Mouse (Mus musculus) CH12.LX (cell line): Measurements from ENCODE around the gene Prss58. TPM values are rescaled to one million over a fixed set of nuclear protein-coding genes. Genes with fewer than 3 reads are reported as not detected.

Experiments used
- DNase-seq: peaks from one replicate; pipeline ENCODE4 v3.0.0-alpha.2; 2013; ENCODE audit errors: extremely low read depth
- H3K27ac ChIP-seq: 2 replicates; pipeline ENCODE4 v1.5.1; 2012; ENCODE audit warnings: low read depth, mild to moderate bottlenecking, control low read depth, moderate library complexity; ENCODE audit not compliant: insufficient read depth
- H3K27me3 ChIP-seq: replicated peaks from 2 replicates; pipeline ENCODE3; 2012; ENCODE audit warnings: inconsistent platforms
- H3K36me3 ChIP-seq, 2 experiments: replicated peaks in 1 of 2; 2 replicates each; pipeline versions ENCODE3 to v1.6.1; 2012; ENCODE audit warnings: inconsistent platforms in 1 of 2, low read length in 1 of 2, mild to moderate bottlenecking in 1 of 2, mixed read lengths in 1 of 2, moderate library complexity in 1 of 2; ENCODE audit not compliant: control insufficient read depth in 1 of 2, insufficient read depth in 1 of 2
- H3K4me1 ChIP-seq, 2 experiments: 2 replicates each; pipeline ENCODE4 v1.6.1; 2012; ENCODE audit warnings: inconsistent platforms in 1 of 2, moderate library complexity in 1 of 2; ENCODE audit not compliant: insufficient read depth in 2 of 2, control insufficient read depth in 1 of 2
- H3K4me2 ChIP-seq: 2 replicates; pipeline ENCODE4 v1.6.1; 2012; ENCODE audit warnings: low read depth, mild to moderate bottlenecking, control low read depth; ENCODE audit not compliant: poor library complexity, insufficient read depth, severe bottlenecking
- H3K4me3 ChIP-seq, 3 experiments: fragments of 150-350 bp in 1 of 3; sonication (generic) in 1 of 3; replicated peaks in 1 of 3; 2 replicates each; pipeline versions ENCODE3 to v1.5.1; 2011 to 2012; ENCODE audit warnings: low read depth in 2 of 3, low read length in 2 of 3, mild to moderate bottlenecking in 2 of 3, moderate library complexity in 2 of 3, control low read depth in 1 of 3, improper control_type of control experiment in 1 of 3, inconsistent platforms in 1 of 3, mixed read lengths in 1 of 3; ENCODE audit not compliant: poor library complexity in 1 of 3
- H3K79me2 ChIP-seq: replicated peaks from 2 replicates; pipeline ENCODE4 v1.6.1; 2012; ENCODE audit warnings: mild to moderate bottlenecking, moderate library complexity; ENCODE audit not compliant: control insufficient read depth, poor library complexity, insufficient read depth, severe bottlenecking; ENCODE audit errors: extremely low read depth
- H3K9ac ChIP-seq: 2 replicates; pipeline ENCODE4 v1.6.1; 2012; ENCODE audit warnings: low read depth, mild to moderate bottlenecking, control low read depth, moderate library complexity; ENCODE audit not compliant: insufficient read depth
- H3K9me3 ChIP-seq: replicated peaks from 2 replicates; pipeline ENCODE3; 2012; ENCODE audit warnings: low read length, inconsistent platforms, mixed read lengths
- CHD1 ChIP-seq: IDR thresholded peaks from 2 replicates; pipeline ENCODE4 v1.6.1; 2012; ENCODE audit warnings: low read depth, low read length, improper control_type of control experiment, inconsistent platforms
- CHD2 ChIP-seq: IDR thresholded peaks from 2 replicates; pipeline ENCODE4 v1.6.1; 2011; ENCODE audit warnings: low read length, improper control_type of control experiment
- CTCF ChIP-seq, 2 experiments: IDR thresholded peaks in 1 of 2; conservative IDR thresholded peaks in 1 of 2; 2 replicates each; pipeline ENCODE4 v1.5.1; 2011 to 2012; ENCODE audit warnings: low read depth in 2 of 2, low read length in 2 of 2, improper control_type of control experiment in 1 of 2, inconsistent platforms in 1 of 2, mild to moderate bottlenecking in 1 of 2, moderate library complexity in 1 of 2
- E2F4 ChIP-seq: IDR thresholded peaks from 2 replicates; pipeline ENCODE4 v1.6.1; 2011; ENCODE audit warnings: low read depth, low read length, improper control_type of control experiment; ENCODE audit not compliant: insufficient replicate concordance
- ELF1 ChIP-seq: IDR thresholded peaks from 2 replicates; pipeline ENCODE4 v1.6.1; 2014; ENCODE audit warnings: low read depth, mild to moderate bottlenecking, inconsistent platforms, low read length, improper control_type of control experiment
- EP300 ChIP-seq: IDR thresholded peaks from 2 replicates; pipeline ENCODE4 v1.6.1; 2011; ENCODE audit warnings: low read length, improper control_type of control experiment
- ETS1 ChIP-seq: conservative IDR thresholded peaks from 2 replicates; pipeline ENCODE4 v1.6.1; 2012; ENCODE audit warnings: low read depth, mild to moderate bottlenecking, inconsistent platforms, low read length, improper control_type of control experiment, moderate library complexity
- GABPA ChIP-seq: IDR thresholded peaks from 2 replicates; pipeline ENCODE4 v1.6.1; 2012; ENCODE audit warnings: low read depth, low read length, improper control_type of control experiment, inconsistent platforms; ENCODE audit not compliant: insufficient replicate concordance
- IRF4 ChIP-seq: IDR thresholded peaks from 2 replicates; pipeline ENCODE4 v1.6.1; 2014; ENCODE audit warnings: low read depth, mild to moderate bottlenecking, inconsistent platforms, low read length, improper control_type of control experiment
- JUN ChIP-seq: IDR thresholded peaks from 2 replicates; pipeline ENCODE4 v1.6.1; 2011; ENCODE audit warnings: low read depth, mild to moderate bottlenecking, low read length, improper control_type of control experiment, moderate library complexity; ENCODE audit not compliant: insufficient read depth
- JUND ChIP-seq: conservative IDR thresholded peaks from 2 replicates; pipeline ENCODE4 v1.6.1; 2011; ENCODE audit warnings: low read depth, low read length, improper control_type of control experiment
- KAT2A ChIP-seq: IDR thresholded peaks from 2 replicates; pipeline ENCODE4 v1.6.1; 2012; ENCODE audit warnings: low read length, improper control_type of control experiment, inconsistent platforms; ENCODE audit not compliant: insufficient replicate concordance
- MAZ ChIP-seq: IDR thresholded peaks from 2 replicates; pipeline ENCODE4 v1.6.1; 2012; ENCODE audit warnings: low read depth, mild to moderate bottlenecking, inconsistent platforms, low read length, improper control_type of control experiment, moderate library complexity
- MEF2A ChIP-seq: IDR thresholded peaks from 2 replicates; pipeline ENCODE4 v1.6.1; 2014; ENCODE audit warnings: low read depth, mild to moderate bottlenecking, inconsistent platforms, low read length, improper control_type of control experiment, borderline replicate concordance
- MXI1 ChIP-seq: IDR thresholded peaks from 2 replicates; pipeline ENCODE4 v1.6.1; 2011; ENCODE audit warnings: mild to moderate bottlenecking, low read depth, low read length, improper control_type of control experiment
- NELFE ChIP-seq: IDR thresholded peaks from 2 replicates; pipeline ENCODE4 v1.6.1; 2011; ENCODE audit warnings: low read depth, low read length, improper control_type of control experiment
- PAX5 ChIP-seq: IDR thresholded peaks from 2 replicates; pipeline ENCODE4 v1.6.1; 2012; ENCODE audit warnings: low read length, inconsistent platforms, mixed read lengths
- POLR2A ChIP-seq: IDR thresholded peaks from 2 replicates; pipeline ENCODE4 v1.6.1; 2011; ENCODE audit warnings: low read depth, mild to moderate bottlenecking, improper control_type of control experiment, low read length
- POLR2AphosphoS2 ChIP-seq: IDR thresholded peaks from 2 replicates; pipeline ENCODE4 v1.6.1; 2011; ENCODE audit warnings: low read depth, low read length, improper control_type of control experiment
- RCOR1 ChIP-seq: conservative IDR thresholded peaks from 2 replicates; pipeline ENCODE4 v1.6.1; 2012; ENCODE audit warnings: low read depth, mild to moderate bottlenecking, inconsistent platforms, low read length, improper control_type of control experiment
- SIN3A ChIP-seq: IDR thresholded peaks from 2 replicates; pipeline ENCODE4 v1.6.1; 2012; ENCODE audit warnings: low read length, improper control_type of control experiment, inconsistent platforms
- SMC3 ChIP-seq: IDR thresholded peaks from 2 replicates; pipeline ENCODE4 v1.6.1; 2011; ENCODE audit warnings: low read depth, low read length, improper control_type of control experiment
- TBP ChIP-seq: conservative IDR thresholded peaks from 2 replicates; pipeline ENCODE4 v1.6.1; 2011; ENCODE audit warnings: low read depth, low read length, improper control_type of control experiment
- UBTF ChIP-seq: IDR thresholded peaks from 2 replicates; pipeline ENCODE4 v1.6.1; 2012; ENCODE audit warnings: low read depth, mild to moderate bottlenecking, inconsistent platforms, low read length, improper control_type of control experiment, moderate library complexity
- USF1 ChIP-seq: IDR thresholded peaks from 2 replicates; pipeline ENCODE4 v1.6.1; 2014; ENCODE audit warnings: low read depth, mild to moderate bottlenecking, inconsistent platforms, low read length, improper control_type of control experiment
- ZC3H11A ChIP-seq: IDR thresholded peaks from 2 replicates; pipeline ENCODE4 v1.6.1; 2012; ENCODE audit warnings: low read depth, mild to moderate bottlenecking, inconsistent platforms, low read length, improper control_type of control experiment
- ZMIZ1 ChIP-seq: IDR thresholded peaks from 2 replicates; pipeline ENCODE4 v1.6.1; 2012; ENCODE audit warnings: low read depth, mild to moderate bottlenecking, inconsistent platforms, low read length, improper control_type of control experiment
- ZNF384 ChIP-seq: IDR thresholded peaks from 2 replicates; pipeline ENCODE4 v1.6.1; 2012; ENCODE audit warnings: low read depth, low read length, improper control_type of control experiment, inconsistent platforms
- dilution Hi-C: fragments of 300-500 bp; cut with MboI; formaldehyde crosslinking; loops from 2 replicates; pipeline ENCODE4 v1.14.3; 2020; ENCODE audit warnings: low sequenced_read_pairs; ENCODE audit not compliant: extremely low pct_unique_long_range_greater_than_20kb, extremely low pct_ligation_motif_present
- in situ Hi-C: fragments of 300-500 bp; cut with MboI; formaldehyde crosslinking; loops from 3 replicates; pipeline ENCODE4 v1.14.3; 2019; ENCODE audit warnings: low sequenced_read_pairs, low pct_ligation_motif_present, low pct_unique_long_range_greater_than_20kb, mixed read lengths
- polyA plus RNA-seq: library from polyadenylated mRNA; unstranded; fragments of >175 nt; gene quantifications from 2 replicates; pipeline ENCODE4 v1.2.1, GENCODE M21; 2012; ENCODE audit warnings: low read depth; ENCODE audit not compliant: insufficient read length
- total RNA-seq, 2 experiments: library from RNA; depleted of rRNA; stranded (reverse); fragments of 300-350 nt in 1 of 2; fragments of >200 nt in 1 of 2; gene quantifications; 2 replicates each; pipeline ENCODE4 v1.2.3; 2012 to 2014

The Prss58 gene
- total and polyA plus RNA-seq, 3 experiments, result not detected

- no peak for TF ChIP-seq USF1
- TF ChIP-seq JUND, result no peak
- no peak for TF ChIP-seq CHD2
- TF ChIP-seq RCOR1, result no peak
- TF ChIP-seq ZNF384, result no peak
- no peak for TF ChIP-seq KAT2A
Measured at GRCm38 (mm10) chr6:40893577-40893976, 6.6 kb downstream of the Prss58 start (continued).

GRCm38 (mm10) chr6:40891754-40892153, 8.4 kb downstream of the Prss58 start:
- no peak for DNase-seq
- Histone ChIP-seq H3K27me3 (no peaks in the 10 kb centered on the region), H3K4me2 (no peak overlapping the region), H3K79me2 (no peaks in the 10 kb centered on the region), H3K27ac (no peak overlapping the region), H3K9ac (no peak overlapping the region), H3K36me3 (no peaks in the 10 kb centered on the region), H3K4me3 (no peak overlapping the region), H3K4me1 (peaks cover 0 to 10% of the 10 kb centered on the region in 2 experiments; a peak in 2 of 4 replicates), H3K9me3 (no peaks in the 10 kb centered on the region)
- TF ChIP-seq POLR2AphosphoS2 (no peak), PAX5 (no peak), USF1 (no peak), CTCF (conservative IDR thresholded peaks at IDR 0.05 in 1 of 2, IDR thresholded peaks at IDR 0.05 in 1 of 2; ENCODE audit: low read depth in 2 of 2, low read length in 2 of 2) (no peak), MEF2A (no peak), ZMIZ1 (no peak), NELFE (no peak), IRF4 (no peak), CHD1 (no peak), TBP (no peak), KAT2A (no peak), SIN3A (no peak), ETS1 (no peak), EP300 (no peak), POLR2A (no peak), MAZ (no peak), ZNF384 (no peak), GABPA (no peak)
- dilution Hi-C loops (no loop called here), in situ Hi-C loops (no loop called here)

- dilution Hi-C loops, result no loop called here
- H3K4me2 ChIP-seq, result no peak overlapping the region
- no peaks in the 10 kb centered on the region for H3K9me3 ChIP-seq
- H3K79me2 ChIP-seq, result no peaks in the 10 kb centered on the region
- no peak overlapping the region for H3K4me3 ChIP-seq
- no peaks in the 10 kb centered on the region for H3K27me3 ChIP-seq
- no peak overlapping the region for H3K9ac ChIP-seq
- TF ChIP-seq ZMIZ1 (no peak), ELF1 (no peak), E2F4 (no peak), ZC3H11A (no peak), KAT2A (no peak), RCOR1 (no peak), GABPA (no peak), JUN (no peak), ETS1 (no peak), PAX5 (no peak), SMC3 (no peak), ZNF384 (no peak), EP300 (no peak), MAZ (no peak), MXI1 (no peak), UBTF (no peak), IRF4 (no peak)
- TF ChIP-seq, all 38 proteins: peak for 0
- H3K27ac ChIP-seq, result no peak overlapping the region
- H3K36me3 ChIP-seq, result no peaks in the 10 kb centered on the region
- peaks cover 0 to 10% of the 10 kb centered on the region in 2 experiments; a peak in 2 of 4 replicates for H3K4me1 ChIP-seq
- in situ Hi-C loops, result no loop called here
- DNase-seq, result peak; percentile 24
Measured at GRCm38 (mm10) chr6:40890973-40891372, 9.2 kb downstream of the Prss58 start.
